Mouse (Mus musculus): ENCODE results near the gene Fignl2.

DNA sequence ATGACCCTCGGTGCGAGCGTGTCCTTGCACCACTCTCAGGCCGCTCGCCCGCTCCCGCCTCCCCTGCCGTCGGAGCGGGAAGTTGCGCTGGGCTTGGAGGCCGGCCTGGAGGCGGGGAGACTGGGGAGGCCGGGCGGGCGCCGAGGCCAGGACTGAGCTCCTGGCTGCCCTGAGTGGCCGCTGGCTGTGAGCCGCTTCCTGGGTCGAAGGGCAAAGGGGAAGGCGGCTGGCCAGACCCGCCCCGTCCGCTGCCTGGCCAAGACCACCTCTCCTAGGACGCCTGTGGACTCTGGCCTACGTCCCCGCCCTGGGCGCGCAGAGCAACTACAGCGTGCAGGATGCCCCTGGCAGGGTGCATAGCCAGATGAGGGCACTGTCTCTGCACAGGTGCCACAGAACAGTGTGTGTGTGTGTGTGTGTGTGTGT is 377 bp upstream of the Fignl2 start:
- TF ChIP-seq TCF3 (IDR thresholded peaks at IDR 0.05; ENCODE audit: insufficient read length, low read depth) (no peak), REST (IDR thresholded peaks at IDR 0.05; ENCODE audit: insufficient read depth, insufficient read length) (no peak), MAX (IDR thresholded peaks at IDR 0.05; ENCODE audit: low read depth) (no peak), TCF12 (IDR thresholded peaks at IDR 0.05; ENCODE audit: insufficient read depth, poor library complexity, severe bottlenecking) (no peak), POLR2AphosphoS2 (IDR thresholded peaks at IDR 0.05; ENCODE audit: insufficient read length, low read depth) (no peak)
